8 mouse cellular contexts compared by ENCODE assay signal in the genomic region with DNA sequence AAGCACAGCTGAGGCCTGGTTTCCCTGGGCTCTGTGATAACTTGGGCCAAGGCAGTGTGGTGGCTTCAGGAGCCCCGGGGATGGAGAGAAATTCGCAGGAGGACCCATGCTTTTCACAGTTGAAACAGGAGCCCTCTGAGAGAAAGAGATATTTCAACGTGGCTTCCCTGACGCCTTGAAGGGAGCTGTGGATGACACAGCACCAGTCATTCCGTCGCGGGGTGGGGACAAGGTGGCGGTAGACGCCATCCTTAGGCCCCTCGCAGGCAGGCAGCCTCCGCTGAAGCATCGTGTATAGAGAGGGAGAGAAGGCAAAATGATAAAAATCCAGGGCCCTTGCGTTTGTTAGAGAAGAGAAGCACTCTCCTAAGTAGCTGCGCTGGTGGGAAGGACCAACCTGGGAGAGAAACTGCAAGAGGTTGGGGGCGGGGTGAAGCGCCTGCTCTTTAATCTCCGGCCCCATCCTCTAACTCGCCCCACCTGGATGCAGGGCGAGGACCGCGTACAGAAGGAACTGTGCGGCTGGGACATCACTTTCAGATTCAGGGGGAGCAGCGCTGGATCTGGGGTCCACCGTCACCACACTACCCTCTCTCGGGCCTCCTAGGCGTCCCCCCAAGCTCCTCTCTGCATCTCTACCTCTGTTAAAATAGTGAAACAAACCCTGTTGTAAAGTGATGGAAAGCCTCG. TPM values are rescaled to one million over a fixed set of nuclear protein-coding genes. Genes with fewer than 3 reads are reported as not detected.
DNase-seq lines count a peak whose midpoint lies in the region; ATAC-seq and TF ChIP-seq lines count a peak whose summit lies in the region.

No protein-coding gene starts in this region.

- peaks cover 4% of the 10 kb centered on the region for H3K36me3 ChIP-seq in heart, adult 2 months (ENCODE audit: control insufficient read depth, insufficient read depth, low read length)
- H3K36me3 ChIP-seq in ES-E14 (ENCODE audit: control insufficient read depth, insufficient read depth, low read length, poor library complexity, severe bottlenecking), result no peaks in the 10 kb centered on the region
- no peaks in the 10 kb centered on the region for H3K36me3 ChIP-seq in intestine, embryonic 14.5 days (ENCODE audit: control insufficient read depth, insufficient read depth, low read length)
- H3K36me3 ChIP-seq in lung, embryonic 16.5 days (ENCODE audit: control insufficient read depth, insufficient read depth, low read length), result no peaks in the 10 kb centered on the region
- no peaks in the 10 kb centered on the region for H3K36me3 ChIP-seq in splenic B cell, adult 2 months (ENCODE audit: control insufficient read depth, insufficient read depth, low read length, poor library complexity, severe bottlenecking)

- peak overlapping the region; percentile 99 for H3K27ac ChIP-seq in heart, adult 2 months
- no peak overlapping the region for H3K27ac ChIP-seq in ES-E14 (ENCODE audit: insufficient read depth, low read depth, low read length, poor library complexity, severe bottlenecking)
- H3K27ac ChIP-seq in intestine, embryonic 14.5 days (ENCODE audit: low read depth), result peak overlapping the region; percentile 96
- H3K27ac ChIP-seq in lung, embryonic 16.5 days (ENCODE audit: low read length), result peak overlapping the region; percentile 97

- DNase-seq in heart, adult 2 months, result peak in 1 of 2 experiments; percentile 53
- no peak for DNase-seq in heart, adult 9 months (ENCODE audit: low spot score in 2 of 2)
- no peak for DNase-seq in ES-E14 (ENCODE audit: low read depth, low spot score)
- DNase-seq in intestine, embryonic 14.5 days (ENCODE audit: low spot score), result peak; percentile 81
- DNase-seq in splenic B cell, adult 2 months (ENCODE audit: low read depth, low spot score), result peak; percentile 34
- no peak for DNase-seq in left cerebral cortex, adult 9 months (ENCODE audit: low spot score in 2 of 2)

- H3K4me3 ChIP-seq in heart, adult 2 months, result peak overlapping the region; percentile 65
- peak overlapping the region; percentile 93 to 97 for H3K4me3 ChIP-seq in ES-E14 (ENCODE audit: insufficient read depth in 1 of 2, low read depth in 1 of 2, low read length in 2 of 2, poor library complexity in 1 of 2, severe bottlenecking in 1 of 2)
- peak overlapping the region; percentile 91 for H3K4me3 ChIP-seq in intestine, embryonic 14.5 days (ENCODE audit: low read depth, low read length)
- H3K4me3 ChIP-seq in lung, embryonic 16.5 days (ENCODE audit: low read length), result peak overlapping the region; percentile 95

- no peaks in the 10 kb centered on the region for H3K9me3 ChIP-seq in ES-E14 (ENCODE audit: control insufficient read depth, insufficient read depth, low read depth, low read length)
- no peaks in the 10 kb centered on the region for H3K9me3 ChIP-seq in intestine, embryonic 14.5 days (ENCODE audit: control insufficient read depth, low read length)
- H3K9me3 ChIP-seq in lung, embryonic 16.5 days (ENCODE audit: control insufficient read depth, low read length), result no peaks in the 10 kb centered on the region

- H3K9ac ChIP-seq in heart, adult 2 months (ENCODE audit: low read depth, low read length), result peak overlapping the region; percentile 88
- H3K9ac ChIP-seq in ES-E14 (ENCODE audit: insufficient read depth, low read depth, low read length, poor library complexity, severe bottlenecking), result no peak overlapping the region
- H3K9ac ChIP-seq in intestine, embryonic 14.5 days (ENCODE audit: low read length), result peak overlapping the region; percentile 87
- H3K9ac ChIP-seq in lung, embryonic 16.5 days (ENCODE audit: low read length), result peak overlapping the region; percentile 93

- TF ChIP-seq POLR2A in heart, adult 2 months (IDR thresholded peaks at IDR 0.05; ENCODE audit: insufficient read depth, low read depth, low read length), result no peak

- peaks cover 3% of the 10 kb centered on the region for H3K79me2 ChIP-seq in heart, adult 2 months (replicated peaks; ENCODE audit: control insufficient read depth, insufficient read depth, low read length)

- 30% methylated on average over 27 of the region's 27 CpGs for WGBS in heart, adult 2 months
- WGBS in intestine, embryonic 14.5 days, result 5% methylated on average over 27 of the region's 27 CpGs
- 4% methylated on average over 27 of the region's 27 CpGs for WGBS in lung, embryonic 16.5 days

- intact Hi-C loops in heart, adult 2 months (cut with DNase I), result loop anchor here (5.0 to 10.0 kb wide), 3 partner anchors 57 to 368 kb away; no protein-coding TSS in a partner anchor

- in situ Hi-C loops in ES-E14 (cut with MboI; ENCODE audit: low sequenced_read_pairs in 2 of 2, unreplicated experiment in 2 of 2), result loop anchor here in 1 of 2 experiments (10.0 kb wide), 1 partner anchor 60 kb away; no protein-coding TSS in a partner anchor

- H3K4me1 ChIP-seq in heart, adult 2 months (ENCODE audit: control insufficient read depth, insufficient read depth, low read length), result peaks cover 2% of the 10 kb centered on the region
- peaks cover 0 to 8% of the 10 kb centered on the region in 2 experiments; a peak in 2 of 4 replicates for H3K4me1 ChIP-seq in ES-E14 (ENCODE audit: control insufficient read depth in 2 of 2, insufficient read depth in 2 of 2, low read length in 2 of 2, poor library complexity in 1 of 2)
- peaks cover 31% of the 10 kb centered on the region for H3K4me1 ChIP-seq in intestine, embryonic 14.5 days (replicated peaks; ENCODE audit: control insufficient read depth, insufficient read depth, low read length)
- peaks cover 23% of the 10 kb centered on the region for H3K4me1 ChIP-seq in lung, embryonic 16.5 days (replicated peaks; ENCODE audit: control insufficient read depth, insufficient read depth, low read length)

- TF ChIP-seq CTCF in heart, adult 2 months (IDR thresholded peaks at IDR 0.05), result no peak

- peak; percentile 67 for ATAC-seq in erythroblast, adult 5-6 weeks (replicated peaks; ENCODE audit: low FRiP score, poor library complexity, severe bottlenecking)
- ATAC-seq in intestine, embryonic 14.5 days (replicated peaks; ENCODE audit: low FRiP score, low TSS enrichment, low read depth), result peak; percentile 22; the same call in 1 of the 2 replicates
- ATAC-seq in lung, embryonic 16.5 days (ENCODE audit: low read depth), result 0 out of 2 replicates have a peak, but pooled peaks have one; percentile 0

- H3K27me3 ChIP-seq in heart, adult 2 months (ENCODE audit: control insufficient read depth, insufficient read depth, low read length), result no peaks in the 10 kb centered on the region
- no peaks in the 10 kb centered on the region for H3K27me3 ChIP-seq in intestine, embryonic 14.5 days (replicated peaks; ENCODE audit: control insufficient read depth, insufficient read depth, low read length)
- no peaks in the 10 kb centered on the region for H3K27me3 ChIP-seq in lung, embryonic 16.5 days (ENCODE audit: control insufficient read depth, insufficient read depth, low read depth, low read length)
- no peaks in the 10 kb centered on the region for H3K27me3 ChIP-seq in splenic B cell, adult 2 months (ENCODE audit: control insufficient read depth, insufficient read depth, low read length, poor library complexity, severe bottlenecking)

- no peak for TF ChIP-seq EP300 in heart, adult 2 months (IDR thresholded peaks at IDR 0.05; ENCODE audit: insufficient read depth, low read depth, low read length)

- peak overlapping the region; percentile 98 for H3K4me2 ChIP-seq in intestine, embryonic 14.5 days (ENCODE audit: low read length)
- peak overlapping the region; percentile 87 for H3K4me2 ChIP-seq in lung, embryonic 16.5 days (ENCODE audit: low read depth, low read length)

TF ChIP-seq in ES-E14, 5 proteins besides CTCF, POLR2A, EP300 and RAD21:
- TF ChIP-seq CHD2 (IDR thresholded peaks at IDR 0.05; ENCODE audit: low read depth, low read length) (no peak), ZC3H11A (IDR thresholded peaks at IDR 0.05; ENCODE audit: borderline replicate concordance, low read depth, low read length) (no peak), ZNF384 (IDR thresholded peaks at IDR 0.05; ENCODE audit: low read depth, low read length) (no peak), HCFC1 (IDR thresholded peaks at IDR 0.05; ENCODE audit: borderline replicate concordance, insufficient read depth, low read length) (no peak), MAFK (IDR thresholded peaks at IDR 0.05; ENCODE audit: insufficient read depth, low read depth, low read length) (no peak)
TF ChIP-seq in ES-E14: peak in this region for 0.

RNA-seq across cellular contexts. Expression of gene Rreb1, which starts 46.9 kb away (rescaled TPM):
- total RNA-seq in heart, adult 2 months (2021), result 10 to 100 TPM; 34.3 to 57.5 TPM
- 12.8 and 16.4 TPM in 2 replicates for polyA plus RNA-seq in heart, adult 2 months (2012; rRNA removed)
- 14.7 and 16.5 TPM in 2 replicates for total RNA-seq in ES-E14 (2012; rRNA removed)
- total RNA-seq in erythroblast, adult 5-6 weeks (2015; ENCODE audit: low replicate concordance), result 9.2 and 11.7 TPM in 2 replicates
- 2.4 and 8.2 TPM in 2 replicates for total RNA-seq in erythroblast, adult 5-6 weeks (2017; ENCODE audit: low replicate concordance)
- polyA plus RNA-seq in intestine, embryonic 14.5 days (2014; fragmentation: Nextera tagmentation; extraction: Ambion mirVana), result 20.2 and 20.3 TPM in 2 replicates
- 17.3 and 20.6 TPM in 2 replicates for polyA plus RNA-seq in lung, embryonic 16.5 days (2015; fragmentation: Nextera tagmentation; extraction: Ambion mirVana)

Comparison
In these comparisons a context has a peak if more than half of its experiments do, and no peak if none do; other contexts are left out.
1. DNase-seq: peak in intestine, embryonic 14.5 days (single experiment) and splenic B cell, adult 2 months (single experiment); none in heart, adult 9 months (0 of 2), ES-E14 (single experiment) and left cerebral cortex, adult 9 months (0 of 2).
2. ATAC-seq: peak in every context shown above with its lines; median percentile 67 in erythroblast, adult 5-6 weeks; 22 in intestine, embryonic 14.5 days; 0 in lung, embryonic 16.5 days.
3. Peak in every context shown above with its lines, with median percentiles within 50 percentile points of each other: H3K4me3 ChIP-seq.